Mouse (Mus musculus) erythroblast, embryonic 14.5 days (primary cell): ENCODE data around the gene Wdr60. TPM values are rescaled to one million over a fixed set of nuclear protein-coding genes. Genes with fewer than 3 reads are reported as not detected.
"Not testable (repeated sequence)": the region's sequence is repeated elsewhere in the genome, so short reads cannot be mapped to it uniquely, and the experiment has no call there.

Source experiments
- H3K27me3 ChIP-seq: 2 replicates; pipeline ENCODE4 v1.6.1; 2012; ENCODE audit warnings: inconsistent platforms; ENCODE audit not compliant: control insufficient read depth
- H3K36me3 ChIP-seq: 2 replicates; pipeline ENCODE4 v1.6.1; 2012; ENCODE audit warnings: mild to moderate bottlenecking, inconsistent platforms; ENCODE audit not compliant: control insufficient read depth
- H3K4me1 ChIP-seq: 2 replicates; pipeline ENCODE4 v1.6.1; 2012; ENCODE audit warnings: inconsistent platforms; ENCODE audit not compliant: control insufficient read depth
- H3K4me3 ChIP-seq: replicated peaks from 2 replicates; pipeline ENCODE3; 2012; ENCODE audit warnings: moderate library complexity, mild to moderate bottlenecking, inconsistent platforms
- H3K9me3 ChIP-seq: 2 replicates; pipeline ENCODE4 v1.6.1; 2012; ENCODE audit warnings: low read length, inconsistent platforms, mixed read lengths; ENCODE audit not compliant: control insufficient read depth
- GATA1 ChIP-seq: IDR thresholded peaks from 2 replicates; pipeline ENCODE4 v1.6.1; 2012; ENCODE audit warnings: low read length, inconsistent platforms, mixed read lengths
- TAL1 ChIP-seq: IDR thresholded peaks from 3 replicates; pipeline ENCODE4 v1.6.1; 2012; ENCODE audit warnings: low read length, inconsistent platforms, mixed read lengths
- polyA plus RNA-seq: library from polyadenylated mRNA; stranded (reverse); fragments of >175 nt; gene quantifications from 2 replicates; pipeline ENCODE4 v1.2.3, GENCODE M21; 2012

Gene Wdr60
- polyA plus RNA-seq, 1 experiment: 0.16 TPM

DNA sequence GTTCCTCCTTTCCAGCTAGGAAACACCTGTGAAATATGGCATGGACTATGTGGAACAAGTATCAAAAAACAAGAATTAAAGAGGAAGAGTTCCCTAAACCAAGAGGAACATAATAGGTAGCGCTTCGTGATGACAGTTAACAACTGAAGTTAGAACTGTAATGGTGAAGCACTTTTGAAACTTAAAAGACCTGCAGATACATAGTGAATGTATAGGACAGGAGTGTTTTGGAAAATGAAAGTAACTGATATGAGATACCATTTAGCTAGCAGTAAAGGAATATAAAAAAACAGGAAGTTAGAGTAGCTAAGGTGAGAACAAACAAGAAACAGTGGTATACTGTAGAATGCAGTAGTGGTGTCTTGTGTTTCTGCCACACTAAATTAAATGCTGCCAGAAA is 20.0 kb upstream of the Wdr60 start:
- Histone ChIP-seq H3K36me3 (peaks cover 10% of the 10 kb centered on the region), H3K27me3 (no peaks in the 10 kb centered on the region), H3K9me3 (no peaks in the 10 kb centered on the region), H3K4me1 (peaks cover 56% of the 10 kb centered on the region), H3K4me3 (peak overlapping the region; percentile 100)
- TF ChIP-seq TAL1: no peak
- no peak for TF ChIP-seq GATA1

DNA sequence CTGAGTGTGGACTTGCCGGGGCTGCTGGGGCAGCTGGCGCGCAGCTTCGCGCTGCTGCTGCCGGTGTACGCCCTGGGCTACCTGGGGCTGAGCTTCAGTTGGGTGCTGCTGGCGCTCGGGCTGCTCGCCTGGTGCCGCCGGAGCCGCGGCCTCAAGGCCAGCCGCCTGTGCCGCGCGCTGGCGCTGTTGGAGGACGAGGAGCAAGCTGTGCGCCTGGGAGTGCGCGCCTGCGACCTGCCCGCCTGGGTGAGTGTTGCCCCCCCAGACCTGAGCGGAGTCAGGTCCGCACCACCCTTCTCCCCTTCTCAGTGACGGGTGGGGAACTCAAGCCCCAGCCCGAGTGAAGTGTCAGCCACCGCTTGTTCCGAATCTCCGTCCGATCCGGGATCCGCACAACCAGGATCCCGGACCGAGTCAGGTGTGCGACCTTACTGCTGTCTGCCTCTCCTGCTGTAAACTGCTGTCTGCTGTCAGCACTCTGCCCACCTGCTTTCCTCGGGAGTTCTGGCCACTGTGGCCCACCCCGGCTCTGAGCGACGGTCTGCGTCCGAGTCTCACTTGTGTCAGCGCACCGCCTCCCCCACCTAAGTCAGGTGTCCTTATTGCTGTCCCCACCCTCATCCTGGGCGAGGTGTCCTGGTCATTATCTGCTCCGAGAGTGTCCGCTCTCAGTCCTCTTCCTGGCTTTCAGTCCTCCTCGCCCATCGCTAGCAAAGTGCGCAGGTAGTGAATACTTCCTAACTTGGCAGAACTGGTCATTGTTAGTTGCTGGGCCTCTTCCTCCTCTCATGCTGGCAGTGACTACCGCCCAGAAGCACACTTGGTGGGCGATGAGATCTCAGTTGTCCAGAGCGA is 18.8 kb upstream of the Wdr60 start:
- no peaks in the 10 kb centered on the region for H3K27me3 ChIP-seq
- no peaks in the 10 kb centered on the region for H3K9me3 ChIP-seq
- H3K36me3 ChIP-seq: peaks cover 10% of the 10 kb centered on the region
- H3K4me3 ChIP-seq: peak overlapping the region; percentile 100
- peaks cover 68% of the 10 kb centered on the region for H3K4me1 ChIP-seq
- TF ChIP-seq GATA1 (no peak), TAL1 (no peak)

DNA sequence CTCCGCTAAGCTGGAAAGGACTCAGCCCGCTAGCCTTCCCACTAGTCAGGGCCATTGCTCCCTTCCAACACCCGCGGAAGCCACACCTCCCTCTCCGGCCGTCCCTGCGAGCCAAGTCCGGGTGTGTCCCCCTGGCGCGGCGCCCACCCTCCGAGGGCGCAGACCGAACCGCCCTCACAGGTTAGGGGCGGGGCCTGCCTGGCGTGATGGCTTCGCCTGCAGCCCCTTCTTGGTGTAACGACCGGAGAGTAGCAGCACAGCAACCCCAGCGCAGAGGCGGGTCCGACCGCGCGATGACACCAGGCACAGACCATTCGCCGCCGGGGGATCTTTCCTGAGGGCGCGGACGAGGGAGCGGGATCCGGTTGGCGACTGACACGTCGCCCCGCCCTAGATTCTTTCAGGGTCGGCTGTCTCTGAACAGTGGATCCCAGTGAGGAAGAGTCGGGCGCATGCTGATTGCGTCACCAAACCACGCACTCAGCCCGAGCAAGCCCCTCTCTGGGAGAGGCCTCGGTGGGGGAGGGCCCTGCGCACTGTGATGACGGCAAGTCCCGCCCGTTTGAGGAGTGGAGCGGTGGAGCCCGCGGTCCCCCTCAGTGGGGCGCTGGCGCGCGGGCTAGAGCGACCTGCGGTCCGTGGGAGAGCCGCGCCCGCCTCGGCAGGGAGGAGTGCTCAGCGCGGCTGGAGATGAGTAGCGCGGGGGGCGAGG is 18.0 kb upstream of the Wdr60 start, which contains the start of gene Esyt2:
Gene Esyt2 (plus strand): TSS at position 544 of the 712 bp plus-strand sequence.
- no peak for TF ChIP-seq TAL1
- peaks cover 76% of the 10 kb centered on the region for H3K4me1 ChIP-seq
- H3K36me3 ChIP-seq: peaks cover 5% of the 10 kb centered on the region

DNA sequence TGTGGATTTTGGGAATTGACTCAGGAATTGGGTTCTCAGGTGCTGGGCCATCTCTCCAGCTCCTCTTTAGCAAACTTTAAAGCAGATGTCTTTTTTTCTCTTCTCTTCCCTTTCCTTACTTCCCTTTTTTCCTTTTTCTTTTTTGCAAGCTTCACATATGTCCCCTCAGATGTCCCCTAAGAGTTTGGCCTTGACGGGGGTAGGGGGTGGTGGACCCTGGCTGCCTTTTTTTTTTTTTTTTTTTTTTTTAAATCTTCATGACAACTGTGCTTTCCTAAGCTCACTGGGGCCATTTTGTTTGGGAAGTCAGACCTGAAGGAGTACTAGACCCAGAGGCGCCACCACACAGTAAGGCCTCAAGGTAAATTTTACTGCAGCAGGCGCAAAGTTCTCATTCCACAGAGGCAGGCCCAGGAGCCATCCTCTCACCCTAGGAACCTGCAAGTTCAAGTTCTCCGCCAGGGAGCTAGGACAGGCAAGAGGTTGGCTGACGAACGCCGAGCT is 17.4 kb upstream of the Wdr60 start:
- TF ChIP-seq TAL1: no peak
- no peak for TF ChIP-seq GATA1
- peaks cover 2% of the 10 kb centered on the region; the same call in 1 of the 2 replicates for H3K36me3 ChIP-seq
- no peaks in the 10 kb centered on the region for H3K9me3 ChIP-seq
- H3K4me1 ChIP-seq: peaks cover 80% of the 10 kb centered on the region
- peak overlapping the region; percentile 100 for H3K4me3 ChIP-seq
- H3K27me3 ChIP-seq: no peaks in the 10 kb centered on the region

More for the DNA sequence above, 18.0 kb upstream of the Wdr60 start, which contains the start of gene Esyt2:
- H3K27me3 ChIP-seq: no peaks in the 10 kb centered on the region
- peak within 1 kb of the TSS; percentile 100 for H3K4me3 ChIP-seq
- H3K9me3 ChIP-seq: no peaks in the 10 kb centered on the region

DNA sequence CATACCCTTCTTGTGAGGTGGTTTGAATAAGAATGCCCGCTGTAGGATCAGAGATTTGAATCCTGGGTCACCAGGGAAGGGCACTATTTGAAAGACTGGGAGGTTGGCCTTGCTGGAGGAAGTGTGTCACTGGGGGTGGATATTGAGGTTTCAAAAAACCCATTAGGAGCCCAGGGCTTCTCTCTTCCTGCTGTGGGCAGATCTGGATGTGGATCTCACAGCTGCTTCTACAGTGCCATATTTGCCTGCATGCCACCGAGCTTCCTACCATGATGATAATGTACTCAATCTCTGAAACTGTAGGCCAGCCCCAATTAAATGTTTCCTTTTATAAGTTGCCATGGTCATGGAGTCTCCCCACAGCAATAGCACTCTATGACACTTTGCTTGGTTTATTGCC is 16.4 kb upstream of the Wdr60 start:
- TF ChIP-seq TAL1 (no peak), GATA1 (no peak)
- Histone ChIP-seq H3K36me3 (no peaks in the 10 kb centered on the region), H3K27me3 (no peaks in the 10 kb centered on the region), H3K9me3 (no peaks in the 10 kb centered on the region), H3K4me3 (no peak overlapping the region), H3K4me1 (peaks cover 79% of the 10 kb centered on the region)

DNA sequence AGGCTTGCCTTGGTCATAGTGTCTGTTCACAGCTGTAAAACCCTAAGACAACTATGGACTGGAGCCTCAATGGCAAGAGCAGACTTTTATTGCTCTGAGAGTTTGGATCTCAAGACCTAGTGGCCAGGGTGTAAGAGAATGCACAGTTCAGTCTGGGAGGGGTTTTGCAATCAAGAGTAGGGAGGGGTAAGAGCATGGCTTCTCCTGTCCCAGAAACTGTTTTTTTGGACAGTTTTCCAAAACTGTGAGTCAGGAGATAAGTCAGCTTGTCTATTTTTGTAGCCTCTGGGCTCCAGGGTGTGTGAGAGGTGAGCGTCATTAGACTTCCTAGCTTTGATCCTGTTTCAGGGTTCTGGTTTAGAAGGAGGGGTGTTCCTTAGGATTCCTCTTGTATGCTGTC is 15.7 kb upstream of the Wdr60 start:
- Histone ChIP-seq H3K9me3 (no peaks in the 10 kb centered on the region), H3K4me1 (peaks cover 74% of the 10 kb centered on the region), H3K4me3 (no peak overlapping the region), H3K36me3 (no peaks in the 10 kb centered on the region), H3K27me3 (no peaks in the 10 kb centered on the region)
- TF ChIP-seq TAL1 (no peak), GATA1 (no peak)

DNA sequence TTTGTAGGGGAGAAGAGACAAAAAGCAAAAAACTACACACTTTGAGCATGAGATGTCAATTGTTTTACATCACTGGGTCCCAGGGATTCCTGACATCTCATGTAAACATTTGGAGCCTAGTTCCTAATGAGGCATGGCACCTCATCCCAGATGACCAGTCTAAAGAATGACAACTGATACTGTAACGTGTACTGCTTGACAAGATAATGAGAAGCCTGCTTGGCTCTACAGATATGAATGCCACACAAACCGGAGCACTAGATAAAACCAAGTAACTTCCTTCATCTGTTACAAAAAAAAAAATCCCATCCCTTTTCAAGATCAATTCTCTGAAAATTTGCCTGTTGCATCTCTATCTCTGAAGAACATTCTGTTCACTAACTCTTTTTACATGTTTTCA is 14.1 kb upstream of the Wdr60 start:
- peak; percentile 29; the same call in 1 of the 2 replicates for TF ChIP-seq GATA1
- TF ChIP-seq TAL1: peak; percentile 47; the same call in 2 of the 3 replicates
- Histone ChIP-seq H3K27me3 (no peaks in the 10 kb centered on the region), H3K9me3 (no peaks in the 10 kb centered on the region), H3K36me3 (no peaks in the 10 kb centered on the region), H3K4me3 (no peak overlapping the region), H3K4me1 (peaks cover 66% of the 10 kb centered on the region)

DNA sequence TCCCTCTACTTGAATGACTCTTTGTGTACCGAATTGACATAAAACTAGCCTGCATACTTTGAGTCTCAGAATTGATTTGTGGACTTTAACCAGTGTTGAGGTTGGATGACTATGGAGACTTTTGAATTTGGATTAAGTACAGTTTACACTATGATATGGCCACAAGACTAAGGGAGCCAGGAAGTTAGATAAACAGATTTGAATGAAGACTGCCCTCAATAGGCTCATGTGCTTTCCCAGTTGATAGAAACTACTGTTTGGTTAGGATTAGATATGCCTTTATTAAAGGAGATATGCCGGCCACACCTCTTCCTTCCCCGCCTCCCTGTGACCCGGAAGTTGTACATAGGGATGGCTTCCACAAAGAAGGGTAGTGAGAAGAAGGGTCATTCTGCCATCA is 12.8 kb upstream of the Wdr60 start:
- no peaks in the 10 kb centered on the region for H3K9me3 ChIP-seq
- H3K36me3 ChIP-seq: no peaks in the 10 kb centered on the region
- H3K27me3 ChIP-seq: no peaks in the 10 kb centered on the region
- TF ChIP-seq TAL1 (no peak), GATA1 (no peak)
- peaks cover 59% of the 10 kb centered on the region for H3K4me1 ChIP-seq
- H3K4me3 ChIP-seq: no peak overlapping the region

DNA sequence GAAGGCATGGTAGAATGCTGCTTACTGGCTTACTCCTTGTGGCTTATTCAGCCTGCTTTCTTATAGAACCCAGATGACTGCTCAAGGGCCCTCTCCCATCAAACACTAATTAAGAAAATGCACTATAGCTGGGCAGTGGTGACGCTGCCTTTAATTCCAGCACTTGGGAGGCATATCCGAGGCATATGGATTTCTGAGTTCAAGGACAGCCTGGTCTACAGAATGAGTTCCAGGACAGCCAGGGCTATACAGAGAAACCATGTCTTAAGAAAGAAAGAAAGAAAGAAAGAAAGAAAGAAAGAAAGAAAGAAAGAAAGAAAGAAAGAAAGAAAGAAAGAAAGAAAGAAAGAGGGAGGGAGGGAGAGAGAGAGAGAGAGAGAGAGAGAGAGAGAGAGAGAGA is 12.3 kb upstream of the Wdr60 start, which contains the start of gene Gm11027:
Gene Gm11027 (plus strand): TSS at position 301 of the 400 bp plus-strand sequence.
- not testable (repeated sequence) for H3K4me3 ChIP-seq, H3K9me3 ChIP-seq, H3K36me3 ChIP-seq, H3K27me3 ChIP-seq
- peaks cover 54% of the 10 kb centered on the region for H3K4me1 ChIP-seq
